Mouse (Mus musculus): ENCODE measurements around the gene Bcat1.

Gene Bcat1

DNA sequence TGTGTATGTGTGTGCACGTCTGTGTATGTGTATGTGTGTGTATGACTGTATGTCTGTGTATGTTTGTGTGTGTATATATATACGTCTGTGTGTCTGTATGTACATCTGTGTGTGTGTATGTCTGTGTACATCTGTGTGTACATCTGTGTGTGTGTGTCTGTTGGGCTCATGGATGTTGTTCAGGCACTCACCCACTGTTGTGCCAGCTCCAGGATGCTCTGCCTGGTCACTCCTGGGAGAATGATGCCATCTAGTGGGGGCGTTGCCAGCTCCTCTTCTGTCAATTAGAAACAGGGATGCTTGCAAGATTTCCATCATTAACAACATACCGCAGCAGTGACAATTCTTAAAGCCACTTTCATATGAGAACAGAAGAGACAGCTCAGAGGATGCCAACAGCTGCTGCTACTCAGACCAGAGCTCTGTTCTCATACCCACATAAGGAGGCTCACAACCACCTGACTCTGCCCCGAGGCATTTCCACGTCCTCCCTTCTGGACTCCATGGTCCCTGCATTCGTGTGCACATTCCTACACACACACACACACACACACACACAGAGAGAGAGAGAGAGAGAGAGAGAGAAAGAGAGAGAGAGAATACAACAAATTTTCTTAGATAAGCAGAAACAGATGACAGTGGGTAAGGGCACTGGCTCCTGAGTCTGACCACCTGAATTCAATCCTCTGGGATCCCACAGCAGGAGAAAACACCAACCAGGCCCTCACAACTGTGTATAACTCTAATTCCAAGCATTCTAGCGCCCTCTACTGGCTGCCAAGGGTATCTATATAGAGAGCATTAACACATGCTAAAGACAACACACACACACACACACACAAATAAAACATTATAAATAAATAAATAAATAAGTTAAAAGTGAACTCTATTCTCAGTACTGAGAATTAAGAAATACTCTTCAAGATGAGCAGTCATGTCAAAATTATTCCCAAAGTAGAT is 65.8 kb downstream of the Bcat1 start:
- DNase-seq (ENCODE audit: low read depth, low spot score): peak; percentile 25

DNA sequence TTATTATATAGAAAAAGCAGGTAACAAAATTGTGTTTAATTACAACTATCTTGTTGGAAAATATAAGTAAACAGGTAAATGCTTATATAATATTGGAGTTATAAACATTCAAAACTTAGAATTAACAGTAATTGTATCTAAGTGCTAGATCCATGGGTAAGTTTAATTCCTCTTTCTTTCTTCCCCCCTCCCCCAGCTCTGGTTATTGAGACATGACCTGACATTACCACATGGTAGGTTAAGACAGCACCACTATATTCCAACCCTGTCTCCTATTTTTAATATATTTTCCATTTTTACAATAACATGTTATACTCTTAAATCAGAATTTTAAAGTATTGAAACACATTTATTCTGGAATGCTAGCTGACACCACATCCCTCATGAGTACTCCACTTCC is 72.5 kb downstream of the Bcat1 start:
- DNase-seq (ENCODE audit: low read depth, low spot score): no peak

DNA sequence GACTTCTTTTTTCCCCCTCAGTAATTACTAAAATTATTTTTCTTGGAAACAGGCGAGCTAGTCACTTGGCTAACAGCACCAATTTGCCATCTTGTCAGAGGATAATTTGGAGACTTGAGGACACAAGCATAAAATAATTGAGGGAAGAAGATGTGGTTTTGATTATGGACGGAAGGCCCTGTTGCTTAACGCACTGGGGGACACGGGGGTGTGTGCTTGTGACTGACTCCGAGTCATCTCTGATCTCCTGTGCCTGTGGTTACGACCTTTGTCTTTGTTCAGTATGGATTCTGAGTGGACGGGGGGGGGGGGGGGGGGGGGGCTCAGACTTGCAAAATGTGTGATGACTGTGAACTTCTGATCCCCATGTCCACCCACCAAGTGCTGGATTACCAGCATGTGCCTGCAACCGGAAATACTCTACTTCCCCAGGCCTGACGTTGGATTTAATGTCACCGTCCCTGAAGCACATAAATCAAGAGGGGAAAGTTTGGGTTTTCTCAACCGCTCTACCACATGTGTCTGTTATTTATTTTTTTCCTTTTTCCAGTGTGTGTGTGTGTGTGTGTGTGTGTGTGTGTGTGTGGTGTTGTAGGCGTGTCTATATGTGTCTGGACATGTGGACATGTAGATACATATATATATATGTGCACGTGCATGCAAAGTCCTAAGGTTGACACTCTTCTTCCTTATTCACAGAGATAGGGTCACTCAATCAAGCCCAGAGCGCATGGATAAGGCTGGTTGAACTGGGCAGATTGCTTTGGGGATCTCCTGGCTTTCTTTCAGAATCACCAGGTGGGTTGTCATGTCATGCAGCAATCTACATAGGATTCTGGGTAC is 73.7 kb downstream of the Bcat1 start:
- no peak for DNase-seq (ENCODE audit: low read depth, low spot score)

DNA sequence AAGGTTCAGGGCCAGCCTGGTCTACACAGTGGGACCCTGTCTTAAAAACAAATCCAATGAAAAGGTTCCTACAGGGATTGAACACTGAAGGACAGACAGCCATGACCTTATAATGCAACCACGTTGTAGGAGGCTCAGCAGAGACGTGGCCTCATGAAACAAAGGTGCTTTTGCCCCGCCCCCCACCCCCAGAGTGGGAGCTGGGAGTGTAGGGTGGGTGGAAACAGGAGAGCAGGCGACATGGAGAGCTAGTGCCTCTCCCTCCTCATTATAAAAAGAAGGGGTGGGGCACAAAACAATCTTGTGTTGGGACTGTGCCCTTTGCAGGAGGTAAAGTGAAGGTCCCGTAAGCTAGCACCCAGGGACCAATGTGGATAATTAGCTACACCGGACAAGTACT is 74.5 kb downstream of the Bcat1 start:
- no peak for DNase-seq (ENCODE audit: low read depth, low spot score)

DNA sequence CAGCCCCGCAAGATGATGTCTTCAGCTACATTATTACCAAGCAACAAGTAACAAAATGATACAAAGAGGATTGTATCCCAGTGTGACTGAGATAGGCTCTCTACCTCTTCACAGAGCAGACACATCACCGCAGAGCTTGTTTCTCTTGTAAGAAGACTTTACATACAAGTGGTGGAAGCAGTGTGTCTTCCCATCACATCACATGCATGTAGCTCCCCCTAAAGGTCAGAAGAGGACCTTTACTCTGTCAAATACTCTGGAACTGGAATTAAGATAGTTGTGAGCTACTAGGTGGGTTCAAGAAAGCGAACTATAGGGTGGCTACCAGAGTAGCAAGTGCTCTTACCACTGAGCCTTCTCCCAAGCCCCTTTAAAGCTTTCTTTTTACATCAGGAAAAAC is 78.8 kb downstream of the Bcat1 start:
- DNase-seq (ENCODE audit: low read depth, low spot score): no peak

DNA sequence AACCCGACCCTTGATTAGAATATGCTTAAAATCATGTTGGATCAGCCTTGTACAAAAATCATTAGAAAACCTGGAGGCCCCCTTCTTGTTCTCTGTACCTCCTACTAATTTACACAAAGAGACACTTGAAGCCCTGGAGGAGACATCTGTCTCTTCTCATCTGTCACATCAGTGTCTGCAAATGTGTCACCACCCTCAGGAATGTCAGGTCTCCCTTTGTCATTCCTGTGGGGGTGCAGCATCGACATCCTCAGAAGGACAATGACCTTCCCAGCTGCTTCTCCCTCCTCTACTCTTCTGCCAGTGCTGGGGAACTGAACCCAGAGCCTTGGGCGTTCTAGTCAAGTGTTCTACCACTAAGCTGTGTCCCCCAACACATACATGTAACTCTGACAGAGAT is 83.9 kb downstream of the Bcat1 start:
- DNase-seq (ENCODE audit: low read depth, low spot score): no peak

DNA sequence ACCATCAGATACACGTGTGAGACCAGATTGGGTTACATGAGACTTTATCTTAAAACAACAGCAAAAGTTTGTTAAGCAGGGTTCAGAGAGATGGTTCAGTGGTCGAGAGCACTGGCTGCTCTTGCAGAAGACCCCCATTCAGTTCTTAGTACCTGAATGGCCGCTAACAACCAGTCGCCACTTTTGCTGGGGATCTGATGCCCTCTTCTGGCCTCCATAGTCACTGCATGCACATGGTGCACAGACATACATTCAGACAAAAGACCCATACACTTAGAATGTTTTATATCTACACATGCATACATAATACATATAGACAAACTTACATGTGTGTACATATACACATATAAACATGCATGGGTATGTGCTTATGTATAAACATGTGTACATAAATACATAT is 86.8 kb downstream of the Bcat1 start:
- no peak for DNase-seq (ENCODE audit: low read depth, low spot score)

DNA sequence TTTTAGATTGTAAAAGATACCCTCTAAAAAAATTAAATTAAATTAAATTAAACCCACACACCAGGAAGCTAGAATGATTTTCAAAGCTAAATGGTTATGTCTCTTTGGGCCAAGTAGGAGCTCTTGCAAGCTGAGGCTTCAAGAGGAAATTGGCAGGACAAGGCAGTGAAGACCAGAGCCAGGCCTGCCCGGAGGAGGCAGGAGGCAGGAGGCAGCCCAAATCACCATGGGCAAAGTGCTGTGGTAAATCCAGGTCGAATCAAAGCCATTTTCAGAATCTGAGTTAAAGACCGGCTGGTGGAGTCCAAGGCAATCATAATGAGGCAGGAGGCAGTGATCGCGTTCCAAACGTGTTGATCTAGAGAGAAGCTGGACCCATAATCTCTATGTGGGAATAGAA is 88.3 kb downstream of the Bcat1 start:
- DNase-seq (ENCODE audit: low read depth, low spot score): no peak

DNA sequence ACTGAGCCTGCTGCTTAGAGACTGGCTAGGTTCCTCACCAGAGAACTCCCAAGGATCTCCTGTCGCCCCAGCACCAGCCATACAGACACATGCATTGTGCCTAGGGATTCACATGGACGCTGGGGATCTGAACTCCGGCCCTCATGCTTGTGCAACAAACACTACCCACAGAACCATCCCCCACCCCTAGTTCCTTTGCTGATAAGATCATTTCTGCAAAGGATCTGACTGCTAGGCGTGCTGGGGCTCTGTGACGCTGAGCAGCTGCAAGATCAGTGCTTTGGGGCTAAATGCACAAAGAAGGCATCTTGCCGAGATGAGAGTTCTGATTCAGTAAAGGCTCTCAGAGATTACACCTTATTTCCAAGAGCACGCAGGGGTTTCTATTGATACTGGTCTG is 88.8 kb downstream of the Bcat1 start:
- no peak for DNase-seq (ENCODE audit: low read depth, low spot score)

DNA sequence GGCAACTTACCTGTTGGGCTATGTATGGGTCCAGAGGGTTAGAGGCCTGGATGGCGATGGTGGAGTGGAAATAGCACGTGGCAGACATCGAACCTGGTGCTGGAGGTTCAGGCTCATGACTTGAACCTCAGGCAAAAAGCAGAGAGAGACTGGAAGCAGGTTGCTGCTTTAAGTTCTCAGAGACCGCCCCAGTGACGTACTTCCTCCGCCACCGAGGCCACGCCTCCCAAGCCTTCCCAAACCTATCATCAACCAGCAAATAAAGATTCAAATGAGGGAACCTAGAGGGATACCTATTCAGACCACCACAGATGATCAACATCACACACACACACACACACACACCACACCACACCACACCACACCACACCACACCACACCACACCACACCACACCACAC is 91.8 kb downstream of the Bcat1 start:
- no peak for DNase-seq (ENCODE audit: low read depth, low spot score)

DNA sequence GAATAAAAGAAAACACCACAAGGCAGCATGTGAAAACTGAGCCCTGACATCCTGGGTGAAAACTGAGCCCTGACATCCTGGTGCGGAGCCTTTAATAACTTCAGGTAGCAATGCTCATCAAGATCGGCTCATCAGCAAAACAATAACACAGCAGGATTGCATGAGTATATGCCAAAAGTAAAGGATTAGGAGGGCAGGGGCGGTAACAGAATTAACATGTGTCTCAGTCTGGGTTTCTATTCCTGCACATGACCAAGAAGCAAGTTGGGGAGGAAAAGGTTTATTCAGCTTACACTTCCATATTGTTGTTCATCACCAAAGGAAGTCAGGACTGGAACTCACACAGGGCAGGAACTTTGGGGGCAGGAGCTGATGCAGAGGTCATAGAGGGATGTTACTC is 93.9 kb downstream of the Bcat1 start:
- DNase-seq (ENCODE audit: low read depth, low spot score): no peak

DNA sequence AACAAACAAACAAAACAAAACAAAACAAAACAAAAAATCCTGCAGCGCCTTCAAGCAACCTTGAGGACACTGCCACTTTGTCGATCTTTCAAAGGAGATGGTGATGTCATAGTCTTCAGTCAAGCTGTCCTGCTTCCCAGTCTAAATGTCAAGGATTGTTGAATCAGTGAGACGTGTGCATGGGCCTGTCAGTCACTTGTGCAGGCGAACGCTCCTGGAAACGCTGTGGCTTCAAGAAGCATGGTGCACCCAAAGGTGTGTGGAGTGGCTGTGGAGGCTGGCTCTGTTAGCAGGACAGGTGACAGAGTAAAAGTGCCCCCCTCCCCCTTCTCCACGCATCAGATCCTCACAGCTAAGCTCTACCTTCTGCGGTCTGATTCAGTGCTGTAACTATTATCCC is 103.6 kb downstream of the Bcat1 start:
- no peak for DNase-seq (ENCODE audit: low read depth, low spot score)

DNA sequence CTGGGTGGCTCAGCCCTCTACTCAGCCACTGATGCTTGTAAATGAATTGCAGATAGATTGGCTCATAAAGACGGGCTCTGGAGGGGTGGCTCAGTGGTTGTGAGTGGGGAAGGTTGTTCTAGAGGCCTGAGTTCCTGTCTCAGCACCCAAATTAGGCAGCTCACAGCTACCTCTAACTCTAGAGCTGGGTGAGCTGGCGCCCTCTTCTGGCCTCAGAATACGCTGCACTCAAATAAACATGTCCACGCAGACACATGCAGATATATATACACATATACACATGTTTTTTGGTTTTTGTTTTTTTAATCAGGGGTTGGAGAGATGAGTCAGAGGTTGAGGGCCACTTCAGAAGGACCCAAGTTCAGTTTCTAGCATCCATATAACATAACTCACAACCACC is 105.1 kb downstream of the Bcat1 start:
- no peak for DNase-seq (ENCODE audit: low read depth, low spot score)

DNA sequence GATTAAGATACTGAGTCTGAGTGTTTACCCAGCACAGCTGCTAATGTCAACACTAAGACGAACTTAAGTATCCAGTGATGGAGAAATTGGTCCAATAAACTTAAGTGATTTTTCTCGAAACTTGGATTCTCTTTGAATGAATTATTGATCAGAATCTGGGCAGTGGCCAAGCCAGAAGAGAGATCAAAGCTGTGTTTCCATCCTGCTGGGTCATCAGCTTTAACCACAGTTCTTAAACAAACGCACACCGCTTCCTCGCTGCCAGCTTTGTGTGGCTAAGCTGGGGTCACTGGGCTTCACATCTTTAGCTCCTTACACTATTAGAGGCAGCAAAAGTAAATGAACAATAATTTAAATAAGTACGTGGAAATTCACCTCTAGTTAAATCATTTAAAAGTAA is 108.4 kb downstream of the Bcat1 start:
- no peak for DNase-seq (ENCODE audit: low read depth, low spot score)

DNA sequence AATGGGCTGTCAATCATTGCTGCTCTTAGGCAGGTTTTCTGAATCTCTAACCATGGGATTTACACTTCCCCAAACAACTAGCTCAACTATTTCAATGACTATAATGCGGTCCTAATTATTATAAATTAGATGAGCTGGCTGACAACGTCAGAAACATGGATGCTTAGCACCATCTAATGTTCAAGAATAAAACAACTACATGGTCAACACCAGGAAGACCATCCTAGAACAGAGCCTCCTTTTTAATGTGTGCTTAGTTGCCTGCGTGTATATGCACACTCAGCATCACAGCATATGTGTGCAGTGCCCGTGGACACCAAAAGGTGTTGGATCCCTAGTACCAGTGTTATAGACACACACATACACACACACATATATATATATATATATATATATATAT is 111.8 kb downstream of the Bcat1 start:
- DNase-seq (ENCODE audit: low read depth, low spot score): peak; percentile 9

DNA sequence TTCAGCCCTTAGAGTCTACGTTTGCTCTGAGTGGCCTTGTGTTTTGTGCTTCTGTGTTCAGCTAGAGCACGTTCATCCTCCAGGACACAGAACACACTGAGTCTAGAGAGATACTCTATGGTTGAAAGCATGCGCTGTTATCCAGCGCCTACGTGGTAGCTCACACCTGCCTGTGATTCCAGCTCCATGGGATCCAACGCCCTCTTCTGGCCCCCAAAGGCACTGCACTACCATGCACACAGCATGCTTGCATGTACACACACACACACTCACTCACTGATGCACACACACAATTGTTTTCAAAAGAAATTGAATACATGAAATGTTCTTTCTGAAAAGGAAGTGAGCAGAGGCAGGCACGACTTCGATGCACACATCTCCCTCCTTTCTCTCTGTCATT is 112.8 kb downstream of the Bcat1 start:
- no peak for DNase-seq (ENCODE audit: low read depth, low spot score)

DNA sequence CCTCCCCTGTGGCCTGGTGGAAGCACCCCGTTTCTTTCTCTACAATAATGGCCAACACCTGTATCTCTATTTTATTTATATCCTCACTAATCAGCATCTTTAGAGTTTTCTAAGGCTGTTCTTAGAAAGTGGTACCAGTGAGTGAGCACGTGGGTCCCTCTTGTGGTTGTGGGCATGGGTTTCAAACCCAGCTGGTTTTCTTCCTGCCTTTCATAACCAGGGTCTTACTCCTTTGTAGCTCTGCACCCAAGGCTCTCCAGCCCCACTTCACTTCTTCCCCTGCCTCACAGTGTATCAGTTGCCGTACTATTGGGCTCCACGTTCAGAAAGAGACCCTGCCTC is 114.0 kb downstream of the Bcat1 start:
- DNase-seq (ENCODE audit: low read depth, low spot score): no peak

DNA sequence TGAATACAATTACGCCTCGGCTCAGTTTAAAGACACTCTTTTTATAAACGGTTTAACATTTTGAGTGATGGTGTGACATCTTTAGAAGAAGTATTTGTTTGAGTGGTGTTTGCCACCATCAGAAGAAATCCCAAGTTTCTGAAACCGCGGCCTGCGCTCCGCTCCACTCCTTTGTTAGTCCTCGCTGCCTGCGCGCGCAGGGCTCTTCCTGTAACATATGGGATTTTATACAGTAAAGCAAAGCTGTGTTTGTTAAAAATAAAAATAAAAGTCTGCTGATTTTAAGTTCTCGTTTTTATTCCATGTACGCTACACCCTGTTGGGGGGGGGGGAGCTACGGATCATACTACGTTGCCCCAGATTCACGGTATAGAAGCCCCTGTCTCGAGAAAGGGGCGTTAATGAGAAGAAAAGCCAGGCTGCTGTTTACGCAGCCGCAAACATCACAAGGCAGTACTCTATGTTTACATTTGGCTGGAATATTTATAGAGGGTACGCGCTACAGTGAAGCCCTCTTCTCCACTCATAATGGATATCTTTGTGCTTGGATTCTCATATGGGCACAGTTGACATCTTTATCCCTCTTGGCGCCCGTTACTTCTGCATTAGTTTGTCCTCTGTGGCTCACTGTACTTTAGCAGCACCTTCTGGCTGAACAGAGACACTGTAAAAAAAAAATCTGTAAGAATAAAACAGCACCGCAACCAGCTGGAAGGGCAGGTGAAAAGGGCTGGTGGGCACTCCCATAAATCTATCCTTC is 114.6 kb downstream of the Bcat1 start:
- peak; percentile 11 for DNase-seq (ENCODE audit: low read depth, low spot score)

DNA sequence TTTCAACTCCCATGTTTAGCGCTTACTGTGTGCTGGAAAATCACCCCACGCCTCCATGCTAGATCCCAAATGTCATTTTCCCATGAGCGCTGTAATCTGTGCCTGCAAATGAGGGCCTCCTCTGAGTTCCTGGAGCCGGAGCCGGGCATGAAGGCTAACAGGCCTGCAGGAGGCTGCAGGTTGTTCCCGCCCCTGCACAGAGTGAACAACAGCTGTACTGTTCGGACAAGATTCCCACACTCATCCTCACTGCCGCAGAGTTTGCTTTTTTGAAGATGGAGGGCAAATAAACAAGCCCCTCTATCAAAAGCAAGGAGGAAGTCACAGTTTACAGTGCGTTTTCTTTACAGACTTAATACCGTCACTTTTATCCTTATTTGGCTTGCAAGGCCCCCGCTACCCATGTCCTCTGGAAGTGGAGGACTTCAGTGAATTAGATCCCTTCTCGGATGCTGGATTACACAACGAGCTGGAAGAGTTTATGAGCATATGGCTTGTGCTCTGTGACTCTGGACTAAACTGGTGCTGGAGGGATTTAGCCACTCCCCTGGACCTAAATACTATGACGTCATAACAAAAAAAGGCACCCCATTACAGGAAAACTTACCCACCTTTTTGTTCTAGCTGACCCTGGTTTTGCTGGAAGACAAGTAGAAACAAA is 120.0 kb downstream of the Bcat1 start:
- DNase-seq (ENCODE audit: low read depth, low spot score): no peak

DNA sequence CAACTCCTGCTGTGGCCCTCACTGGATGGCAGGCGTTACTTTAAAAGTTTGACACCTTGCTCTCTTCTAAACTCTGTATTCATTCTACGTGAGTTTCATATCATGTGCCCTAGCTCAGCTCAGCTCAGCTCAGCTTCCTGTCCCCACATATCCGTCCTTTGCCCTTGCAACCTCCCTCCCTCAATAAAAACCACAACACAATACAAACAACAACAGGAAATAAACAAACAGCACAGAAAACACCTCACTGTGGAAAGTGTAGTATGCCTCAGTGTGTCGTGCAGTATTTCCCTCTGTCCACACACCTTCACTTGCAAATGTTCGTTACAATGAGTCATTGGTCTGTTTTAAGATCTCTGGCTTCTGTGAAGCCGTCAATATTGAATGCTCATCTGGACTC is 123.1 kb downstream of the Bcat1 start:
- DNase-seq (ENCODE audit: low read depth, low spot score): no peak

Data from retina, postnatal 7 days (tissue).